ENCODE assay signal across 8 mouse cellular contexts in genomic region chr11:8663444-8664392, GRCm38 (mm10). TPM values are rescaled to one million over a fixed set of nuclear protein-coding genes. Genes with fewer than 3 reads are reported as not detected.
DNase-seq lines count a peak whose midpoint lies in the region; ATAC-seq and TF ChIP-seq lines count a peak whose summit lies in the region.

No protein-coding gene starts in this region.

- peak overlapping the region; percentile 97 for H3K27ac ChIP-seq in intestine, postnatal 0 days (ENCODE audit: low read depth, low read length)
- H3K27ac ChIP-seq in liver, postnatal 0 days (ENCODE audit: low read depth) = peak overlapping the region; percentile 78
- peak overlapping the region; percentile 62 for H3K27ac ChIP-seq in neural tube, embryonic 15.5 days (replicated peaks)

- no peak for TF ChIP-seq EP300 in liver, postnatal 0 days (IDR thresholded peaks at IDR 0.05; ENCODE audit: low read depth)

- peak overlapping the region; percentile 95 for H3K9ac ChIP-seq in intestine, postnatal 0 days (ENCODE audit: low read depth, low read length)
- H3K9ac ChIP-seq in liver, postnatal 0 days (replicated peaks) = peak overlapping the region; percentile 87
- H3K9ac ChIP-seq in neural tube, embryonic 15.5 days (replicated peaks) = peak overlapping the region; percentile 75

- WGBS in intestine, postnatal 0 days = under 1% methylated on average over 52 of the region's 52 CpGs
- WGBS in liver, postnatal 0 days (ENCODE audit: insufficient replicate concordance) = under 1% methylated on average over 50 of the region's 52 CpGs
- under 1% methylated on average over 52 of the region's 52 CpGs for WGBS in neural tube, embryonic 15.5 days

- H3K9me3 ChIP-seq in intestine, postnatal 0 days (ENCODE audit: control insufficient read depth) = no peaks in the 10 kb centered on the region
- H3K9me3 ChIP-seq in liver, postnatal 0 days (ENCODE audit: low read length) = no peaks in the 10 kb centered on the region
- H3K9me3 ChIP-seq in neural tube, embryonic 15.5 days (replicated peaks) = no peaks in the 10 kb centered on the region

- peaks cover 18% of the 10 kb centered on the region; the same call in 1 of the 2 replicates for H3K4me1 ChIP-seq in intestine, postnatal 0 days (replicated peaks; ENCODE audit: control insufficient read depth, insufficient read depth, low read length)
- peaks cover 33% of the 10 kb centered on the region for H3K4me1 ChIP-seq in liver, postnatal 0 days (ENCODE audit: insufficient read depth)
- peaks cover 37% of the 10 kb centered on the region for H3K4me1 ChIP-seq in neural tube, embryonic 15.5 days

- peak overlapping the region; percentile 89 for H3K4me2 ChIP-seq in intestine, postnatal 0 days (replicated peaks; ENCODE audit: low read depth)
- peak overlapping the region; percentile 96 for H3K4me2 ChIP-seq in liver, postnatal 0 days (ENCODE audit: low read depth, low read length)
- peak overlapping the region; percentile 97 for H3K4me2 ChIP-seq in neural tube, embryonic 15.5 days

- peak overlapping the region; percentile 92 for H3K4me3 ChIP-seq in intestine, postnatal 0 days (ENCODE audit: low read depth, low read length)
- H3K4me3 ChIP-seq in liver, postnatal 0 days (ENCODE audit: low read depth, low read length) = peak overlapping the region; percentile 82
- peak overlapping the region; percentile 68 for H3K4me3 ChIP-seq in neural tube, embryonic 15.5 days (replicated peaks)

- ATAC-seq in common myeloid progenitor, adult 5-6 weeks (replicated peaks; ENCODE audit: low read depth, poor library complexity, severe bottlenecking) = peak; percentile 55
- ATAC-seq in granulocyte monocyte progenitor cell, adult 5-6 weeks (replicated peaks; ENCODE audit: poor library complexity, severe bottlenecking) = peak; percentile 46
- peak; percentile 95 for ATAC-seq in intestine, postnatal 0 days
- peak; percentile 77 for ATAC-seq in liver, postnatal 0 days
- peak; percentile 74 for ATAC-seq in neural tube, embryonic 15.5 days (ENCODE audit: low FRiP score)

- peak; percentile 33 for DNase-seq in layer of hippocampus, adult 9-11 months
- DNase-seq in layer of hippocampus, postnatal 14 days (ENCODE audit: low spot score in 2 of 2) = no peak
- peak; percentile 66 for DNase-seq in liver, postnatal 0 days
- DNase-seq in thymus, postnatal 4 days = peak; percentile 69

- H3K27me3 ChIP-seq in intestine, postnatal 0 days (replicated peaks; ENCODE audit: control insufficient read depth, insufficient read depth, low read length) = no peaks in the 10 kb centered on the region
- no peaks in the 10 kb centered on the region for H3K27me3 ChIP-seq in liver, postnatal 0 days (ENCODE audit: insufficient read depth, low read length)
- H3K27me3 ChIP-seq in neural tube, embryonic 15.5 days (replicated peaks) = peaks cover 14% of the 10 kb centered on the region

- H3K36me3 ChIP-seq in intestine, postnatal 0 days (ENCODE audit: control insufficient read depth, insufficient read depth) = no peaks in the 10 kb centered on the region
- no peaks in the 10 kb centered on the region; the same call in 1 of the 2 replicates for H3K36me3 ChIP-seq in liver, postnatal 0 days (replicated peaks; ENCODE audit: insufficient read depth, low read length)
- no peaks in the 10 kb centered on the region for H3K36me3 ChIP-seq in neural tube, embryonic 15.5 days

- no peak for TF ChIP-seq CTCF in intestine, postnatal 0 days (IDR thresholded peaks at IDR 0.05; ENCODE audit: low read depth)
- TF ChIP-seq CTCF in liver, postnatal 0 days (IDR thresholded peaks at IDR 0.05; ENCODE audit: low read depth) = no peak

RNA-seq across cellular contexts. Expression of gene Tns3, which starts 0.6 kb away (rescaled TPM):
- 10 to 100 TPM; 69.9 to 73.2 TPM for total RNA-seq in layer of hippocampus, postnatal 14 days (2021)
- 9.9 and 16.8 TPM in 2 replicates for total RNA-seq in common myeloid progenitor, adult 5-6 weeks (2017)
- total RNA-seq in granulocyte monocyte progenitor cell, adult 5-6 weeks (2014; fragmentation: Nextera tagmentation) = 26.9 TPM in 2 replicates
- total RNA-seq in granulocyte monocyte progenitor cell, adult 5-6 weeks (2017) = 13.0 and 13.1 TPM in 2 replicates
- polyA plus RNA-seq in intestine, postnatal 0 days (2015; fragmentation: Nextera tagmentation; extraction: Ambion mirVana) = 10.5 and 11.4 TPM in 2 replicates
- polyA plus RNA-seq in liver, postnatal 0 days (2015; fragmentation: Nextera tagmentation; extraction: Ambion mirVana) = 2.8 and 3.6 TPM in 2 replicates
- polyA plus RNA-seq in neural tube, embryonic 15.5 days (2015; fragmentation: Nextera tagmentation; extraction: Ambion mirVana) = 7.6 and 11.1 TPM in 2 replicates

Comparison
In these comparisons a context has a peak if more than half of its experiments do, and no peak if none do; other contexts are left out.
1. DNase-seq: peak in layer of hippocampus, adult 9-11 months (single experiment), liver, postnatal 0 days (single experiment) and thymus, postnatal 4 days (single experiment); none in layer of hippocampus, postnatal 14 days (0 of 2).
2. Peak in every context shown above with its lines, with median percentiles within 50 percentile points of each other: ATAC-seq, H3K27ac ChIP-seq, H3K4me2 ChIP-seq, H3K4me3 ChIP-seq and H3K9ac ChIP-seq.